Mouse (Mus musculus): ENCODE results near the gene Stau1. TPM values are rescaled to one million over a fixed set of nuclear protein-coding genes. Genes with fewer than 3 reads are reported as not detected.
A peak's percentile ranks its signal among the peaks of the same experiment; 100 is the strongest.

Gene Stau1
- polyA plus RNA-seq, 1 experiment: 20.5 TPM

GRCm38 (mm10) chr2:166936166-166936565 is 59.9 kb downstream of the Stau1 start:
- 78% methylated on average over 2 of the region's 2 CpGs for WGBS
- DNase-seq (ENCODE audit: low read depth, low spot score): no peak

DNA sequence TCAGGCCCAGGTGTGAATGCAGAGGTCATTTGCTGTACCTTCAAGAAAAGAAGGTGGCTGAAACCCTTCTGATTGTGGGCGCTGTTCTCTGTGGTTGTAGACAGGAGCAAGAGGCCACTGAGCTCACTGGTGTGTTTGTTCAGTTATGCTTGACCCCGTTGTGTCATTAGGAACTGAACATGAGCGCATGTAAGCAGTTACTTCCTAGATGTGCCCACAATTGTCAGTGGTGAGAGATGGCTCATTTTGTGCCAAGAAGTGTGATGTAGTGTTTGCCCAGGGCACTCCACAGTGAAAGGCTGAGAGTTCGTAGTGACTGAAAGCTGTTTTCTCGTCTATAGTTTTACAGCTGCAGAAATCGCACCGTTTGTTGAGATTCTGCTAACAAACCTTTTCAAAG is 60.5 kb downstream of the Stau1 start:
- WGBS: 77% methylated on average over 7 of the region's 7 CpGs
- no peak for DNase-seq (ENCODE audit: low read depth, low spot score)

DNA sequence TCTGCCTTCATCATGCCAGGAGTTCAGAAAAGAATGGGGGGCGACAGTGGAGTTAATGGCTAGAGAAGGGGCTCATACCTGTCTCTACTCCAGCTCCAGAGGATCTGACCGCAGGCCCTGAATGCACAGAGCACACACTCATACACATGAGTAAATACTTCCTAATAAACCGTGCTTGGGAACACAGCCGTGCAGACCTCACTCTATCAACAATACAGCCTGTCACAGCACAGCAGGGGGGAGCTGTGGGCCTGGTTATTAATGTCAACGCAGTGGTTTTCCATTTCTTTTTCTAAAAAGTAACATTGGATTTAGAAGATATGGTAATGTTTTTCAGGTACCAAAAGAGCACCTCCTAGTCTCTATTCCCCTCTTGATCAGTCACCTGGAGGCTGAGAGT is 61.7 kb downstream of the Stau1 start:
- WGBS: 83% methylated on average over 5 of the region's 5 CpGs
- no peak for DNase-seq (ENCODE audit: low read depth, low spot score)

GRCm38 (mm10) chr2:166933943-166934342 is 62.2 kb downstream of the Stau1 start:
- DNase-seq (ENCODE audit: low read depth, low spot score): no peak
- 95% methylated on average over 6 of the region's 6 CpGs for WGBS

DNA sequence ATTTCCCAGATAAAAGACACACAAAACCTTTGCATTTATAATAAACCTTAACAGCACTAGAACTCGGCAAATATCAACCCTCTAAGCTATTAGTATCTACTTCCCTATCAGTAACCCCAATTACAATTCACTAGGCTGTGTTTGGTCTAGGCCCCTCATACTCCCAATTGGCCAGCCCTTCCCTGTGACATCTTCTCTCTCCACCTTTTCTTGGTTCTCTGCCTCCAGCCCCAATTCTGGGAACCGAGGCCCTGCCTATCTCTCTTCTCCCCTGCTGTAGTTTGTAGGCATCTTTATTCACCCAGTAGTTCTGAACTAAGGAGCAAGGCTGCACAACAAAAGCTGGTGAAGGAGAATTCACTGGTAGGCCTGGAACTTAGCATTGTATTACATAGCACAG is 72.1 kb downstream of the Stau1 start:
- 88% methylated on average over 2 of the region's 2 CpGs for WGBS

GRCm38 (mm10) chr2:166910536-166910935 is 85.6 kb downstream of the Stau1 start:
- 85% methylated on average over 8 of the region's 8 CpGs for WGBS
- no peak for DNase-seq (ENCODE audit: low read depth, low spot score)

More for the DNA sequence above, 72.1 kb downstream of the Stau1 start:
- no peak for DNase-seq (ENCODE audit: low read depth, low spot score)

GRCm38 (mm10) chr2:166909729-166910128 is 86.4 kb downstream of the Stau1 start:
- 90% methylated on average over 3 of the region's 3 CpGs for WGBS
- DNase-seq (ENCODE audit: low read depth, low spot score): no peak

GRCm38 (mm10) chr2:166906523-166907182 is 89.4 kb downstream of the Stau1 start:
- peak; percentile 8 for DNase-seq (ENCODE audit: low read depth, low spot score)
- WGBS: under 1% methylated on average over 28 of the region's 28 CpGs

- DNase-seq (ENCODE audit: low read depth, low spot score): peak; percentile 86
- WGBS: under 1% methylated on average over 80 of the region's 80 CpGs
Measured at GRCm38 (mm10) chr2:166905711-166906522, 90.2 kb downstream of the Stau1 start, which contains the start of gene Cse1l. Gene Cse1l (plus strand): TSS chr2:166906040.

- WGBS: 86% methylated on average over 6 of the region's 6 CpGs
- no peak for DNase-seq (ENCODE audit: low read depth, low spot score)
Measured at GRCm38 (mm10) chr2:166903719-166904282, 92.3 kb downstream of the Stau1 start.

DNA sequence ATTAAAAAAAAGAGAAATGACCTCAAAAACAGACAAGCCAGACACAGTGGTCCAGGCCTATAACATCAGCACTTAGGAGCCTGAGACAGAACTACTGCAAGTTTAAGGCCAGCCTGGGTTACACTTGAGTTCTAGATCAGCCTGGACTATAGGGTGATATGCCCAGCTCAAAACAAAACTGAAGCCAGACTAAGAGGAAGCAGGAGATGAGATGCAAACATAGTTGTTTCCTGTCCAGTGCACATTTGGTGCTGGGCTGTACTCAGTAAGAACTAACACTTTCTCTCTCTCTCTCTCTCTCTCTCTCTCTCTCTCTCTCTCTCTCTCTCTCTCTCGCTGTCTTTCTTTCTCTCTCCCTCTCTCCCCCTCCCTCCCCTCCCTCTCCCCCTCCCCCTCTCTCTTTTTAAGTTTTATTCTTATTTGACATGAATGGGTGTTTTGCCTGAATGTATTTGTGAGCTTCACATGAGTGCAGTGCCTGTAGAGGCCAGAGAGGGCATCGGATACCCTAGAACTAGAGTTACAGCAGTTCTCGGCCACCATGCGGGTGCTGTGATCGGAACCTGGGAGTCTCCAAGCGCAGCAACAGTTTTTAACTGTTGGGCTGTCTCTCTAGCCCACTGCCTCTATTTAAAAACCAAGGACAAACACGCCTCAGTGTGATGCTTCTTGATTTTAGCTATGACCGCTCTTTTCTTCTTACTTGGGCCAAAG is 95.2 kb downstream of the Stau1 start:
- whole genome bisulfite sequencing: 86% methylated on average over 8 of the region's 8 CpGs
- no peak for DNase-seq (ENCODE audit: low read depth, low spot score)

DNA sequence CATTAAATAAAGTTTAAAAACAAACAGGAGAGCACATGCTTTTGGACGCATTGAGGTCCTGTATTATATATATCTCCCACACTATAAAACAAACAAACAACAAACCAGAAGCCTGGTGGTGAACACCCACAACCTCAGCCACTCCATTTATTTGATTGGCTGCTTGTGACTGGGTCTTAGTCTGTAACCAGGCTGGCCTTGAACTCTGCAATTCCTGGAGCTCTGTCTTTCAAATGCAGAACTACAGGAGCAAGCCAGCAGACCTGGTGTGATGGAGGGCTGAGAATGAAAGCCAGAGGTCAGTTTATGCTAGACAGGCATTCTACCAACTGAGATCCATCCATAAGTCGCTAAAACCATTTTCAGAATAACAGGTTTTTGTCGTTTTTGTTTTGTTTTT is 96.4 kb downstream of the Stau1 start:
- no peak for DNase-seq (ENCODE audit: low read depth, low spot score)
- 70% methylated on average over 3 of the region's 3 CpGs for WGBS

GRCm38 (mm10) chr2:166899161-166899560 is 96.9 kb downstream of the Stau1 start:
- DNase-seq (ENCODE audit: low read depth, low spot score): no peak
- 87% methylated on average over 2 of the region's 2 CpGs for WGBS

Other genes with a start within 250 kb of the Stau1 start
- 3.6 TPM in 2 replicates for gene Trp53rkb, start 203.8 kb downstream of the Stau1 start, polyA plus RNA-seq (2012; rRNA removed)
- gene Arfgef2, start 190.7 kb downstream of the Stau1 start, polyA plus RNA-seq (2012; rRNA removed): 9.0 and 14.2 TPM in 2 replicates
- 13.7 and 13.8 TPM in 2 replicates for gene Cse1l, start 90.3 kb downstream of the Stau1 start, polyA plus RNA-seq (2012; rRNA removed)
- 14.1 and 19.7 TPM in 2 replicates for gene Ddx27, start 18.9 kb upstream of the Stau1 start, polyA plus RNA-seq (2012; rRNA removed)
- gene Znfx1, start 66.7 kb upstream of the Stau1 start, polyA plus RNA-seq (2012; rRNA removed): 28.5 and 40.7 TPM in 2 replicates
- gene Kcnb1, start 193.9 kb upstream of the Stau1 start, polyA plus RNA-seq (2012; rRNA removed): 2.5 and 3.5 TPM in 2 replicates
- 7.3 and 8.6 TPM in 2 replicates for gene Ptgis, start 244.3 kb upstream of the Stau1 start, polyA plus RNA-seq (2012; rRNA removed)